Mouse (Mus musculus) embryonic fibroblast, embryonic 13.5 days (primary cell): ENCODE measurements around the gene Spint2. TPM values are rescaled to one million over a fixed set of nuclear protein-coding genes. Genes with fewer than 3 reads are reported as not detected.
"Not testable (repeated sequence)": the region's sequence is repeated elsewhere in the genome, so short reads cannot be mapped to it uniquely, and the experiment has no call there.

Experiments used
- H3K27ac ChIP-seq: 2 replicates; pipeline ENCODE4 v1.5.1; 2012; ENCODE audit warnings: low read length, control low read depth, inconsistent platforms; ENCODE audit not compliant: insufficient read depth
- H3K4me1 ChIP-seq: 2 replicates; pipeline ENCODE4 v1.6.1; 2011; ENCODE audit warnings: low read length; ENCODE audit not compliant: control insufficient read depth, insufficient read depth
- H3K4me3 ChIP-seq: 2 replicates; pipeline ENCODE4 v1.5.1; 2011; ENCODE audit warnings: mild to moderate bottlenecking, control low read depth, low read length; ENCODE audit not compliant: insufficient read depth
- CTCF ChIP-seq: IDR thresholded peaks from 2 replicates; pipeline ENCODE4 v1.5.1; 2011; ENCODE audit warnings: mild to moderate bottlenecking, control low read depth, low read length, moderate library complexity, borderline replicate concordance; ENCODE audit not compliant: insufficient read depth
- POLR2A ChIP-seq: IDR thresholded peaks from 2 replicates; pipeline ENCODE4 v1.6.1; 2011; ENCODE audit warnings: low read depth, mild to moderate bottlenecking, control low read depth, low read length, moderate library complexity
- polyA plus RNA-seq: library from polyadenylated mRNA; stranded (reverse); fragments of >200 nt; gene quantifications from 2 replicates; pipeline ENCODE4 v1.2.4, GENCODE M21; 2011; ENCODE audit warnings: low read depth; ENCODE audit not compliant: missing spikeins, insufficient read length

The Spint2 gene
- polyA plus RNA-seq, 1 experiment = 11.6 TPM

- Histone ChIP-seq H3K4me1 (no peaks in the 10 kb centered on the region), H3K4me3 (peak overlapping the region; percentile 3), H3K27ac (peak overlapping the region; percentile 3)
- TF ChIP-seq CTCF = no peak
- TF ChIP-seq POLR2A = peak; percentile 68
Observed at GRCm38 (mm10) chr7:29211415-29212198, 70.1 kb downstream of the Spint2 start.

GRCm38 (mm10) chr7:29211013-29211412 lies 70.7 kb downstream of the Spint2 start:
- H3K27ac ChIP-seq = peak overlapping the region; percentile 3
- H3K4me1 ChIP-seq, H3K4me3 ChIP-seq: not testable (repeated sequence)

Other genes with a start within 250 kb of the Spint2 start
- gene Ryr1, start 156.7 kb downstream of the Spint2 start, polyA plus RNA-seq = 0.05 and 0.28 TPM in 2 replicates
- not detected in 2 replicates for gene Rasgrp4, start 147.1 kb downstream of the Spint2 start, polyA plus RNA-seq
- gene Fam98c, start 125.7 kb downstream of the Spint2 start, polyA plus RNA-seq = 5.5 and 5.9 TPM in 2 replicates
- gene Ggn, start 111.7 kb downstream of the Spint2 start, polyA plus RNA-seq = 1.2 and 1.3 TPM in 2 replicates
- 31.2 and 56.4 TPM in 2 replicates for gene Spred3, start 111.5 kb downstream of the Spint2 start, polyA plus RNA-seq
- 374 and 478 TPM in 2 replicates for gene Psmd8, start 101.2 kb downstream of the Spint2 start, polyA plus RNA-seq
- gene Catsperg1, start 67.9 kb downstream of the Spint2 start, polyA plus RNA-seq = 0.40 and 0.47 TPM in 2 replicates
- 1.4 and 2.7 TPM in 2 replicates for gene Kcnk6, start 49.4 kb downstream of the Spint2 start, polyA plus RNA-seq
- gene Yif1b, start 43.6 kb downstream of the Spint2 start, polyA plus RNA-seq = 67.7 and 68.0 TPM in 2 replicates
- 10.6 and 40.6 TPM in 2 replicates for gene 2200002D01Rik, start 33.4 kb downstream of the Spint2 start, polyA plus RNA-seq
- 8.2 and 12.8 TPM in 2 replicates for gene Ppp1r14a, start 7.4 kb upstream of the Spint2 start, polyA plus RNA-seq
- gene Dpf1, start 22.0 kb upstream of the Spint2 start, polyA plus RNA-seq = 4.7 and 6.6 TPM in 2 replicates
- gene Sipa1l3, start 236.7 kb upstream of the Spint2 start, polyA plus RNA-seq = 22.0 and 36.9 TPM in 2 replicates